Mouse (Mus musculus) liver, adult (tissue): ENCODE results near the gene Padi1.

Source experiments
- GATA4 ChIP-seq: IDR thresholded peaks from 2 replicates; pipeline ENCODE4 v1.6.1; 2014; ENCODE audit warnings: mild to moderate bottlenecking, low read length; ENCODE audit not compliant: insufficient replicate concordance

The Padi1 gene

DNA sequence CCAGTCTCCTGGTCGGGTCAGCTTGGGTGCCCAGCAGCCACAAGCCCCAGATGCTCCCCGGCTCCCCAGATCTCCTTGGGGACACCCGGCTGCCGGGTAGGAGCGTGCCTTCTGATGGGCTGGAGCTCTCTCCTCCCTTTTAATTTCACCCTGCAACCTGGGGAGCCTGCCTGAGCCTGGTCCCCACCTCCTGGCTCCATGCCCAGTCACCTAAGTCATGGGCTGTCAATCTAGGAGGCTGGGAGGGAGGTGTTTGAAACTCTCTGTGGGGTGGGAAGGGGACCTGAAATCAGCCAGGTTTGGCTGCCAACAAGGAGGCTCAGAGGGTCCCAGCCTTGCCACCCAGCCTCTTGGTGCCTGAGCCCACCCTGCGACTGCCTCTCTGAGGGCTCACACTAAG, at the start of gene Padi1:
Gene Padi1 (minus strand): TSS at position 113 of the 400 bp plus-strand sequence.
- TF ChIP-seq GATA4: no peak

GRCm38 (mm10) chr4:140892163-140892530, 46.6 kb upstream of the Padi1 start:
- TF ChIP-seq GATA4: no peak

- no peak for TF ChIP-seq GATA4
Observed at GRCm38 (mm10) chr4:140891525-140892162, 46.1 kb upstream of the Padi1 start.

DNA sequence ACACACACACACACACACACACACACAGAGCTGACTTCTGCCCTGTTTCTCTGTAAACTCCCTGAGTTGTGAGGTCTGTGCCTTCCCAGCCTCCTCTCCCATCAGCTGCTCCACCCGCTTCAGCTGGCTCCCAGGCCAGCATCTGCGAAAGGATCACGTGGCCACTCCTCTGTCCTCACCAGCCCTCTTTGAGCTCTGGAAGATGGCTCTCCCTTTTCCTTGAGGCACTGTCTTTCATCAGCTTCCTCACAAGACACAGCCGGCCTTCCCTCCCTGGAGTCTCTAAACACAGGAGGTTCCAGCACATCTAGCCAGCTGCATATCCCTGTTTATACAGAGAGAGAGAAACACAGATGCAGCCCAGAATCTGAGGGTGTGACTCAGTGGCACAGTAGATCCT, 38.3 kb upstream of the Padi1 start:
- TF ChIP-seq GATA4: no peak

GRCm38 (mm10) chr4:140882981-140883380, 37.4 kb upstream of the Padi1 start:
- TF ChIP-seq GATA4: no peak

DNA sequence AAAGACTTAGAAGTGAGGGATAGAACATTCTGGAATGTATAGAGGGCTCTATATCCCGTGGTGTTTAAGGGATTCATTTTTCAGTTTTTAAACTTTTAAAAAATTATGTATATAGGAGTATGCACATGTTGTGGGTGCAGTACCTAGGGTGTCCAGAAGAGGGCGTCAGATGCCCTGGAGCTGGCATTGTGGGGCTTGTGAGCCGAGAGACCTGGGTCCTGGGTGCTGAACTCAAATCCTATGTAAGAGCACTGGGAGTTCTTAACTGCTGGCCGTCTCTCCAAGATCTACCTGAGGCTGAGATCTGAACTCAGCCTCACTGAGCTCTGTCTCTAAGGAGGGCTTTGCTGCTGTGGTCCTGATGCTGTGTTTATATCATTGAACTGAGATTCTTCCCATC, 36.8 kb upstream of the Padi1 start:
- TF ChIP-seq GATA4: no peak

DNA sequence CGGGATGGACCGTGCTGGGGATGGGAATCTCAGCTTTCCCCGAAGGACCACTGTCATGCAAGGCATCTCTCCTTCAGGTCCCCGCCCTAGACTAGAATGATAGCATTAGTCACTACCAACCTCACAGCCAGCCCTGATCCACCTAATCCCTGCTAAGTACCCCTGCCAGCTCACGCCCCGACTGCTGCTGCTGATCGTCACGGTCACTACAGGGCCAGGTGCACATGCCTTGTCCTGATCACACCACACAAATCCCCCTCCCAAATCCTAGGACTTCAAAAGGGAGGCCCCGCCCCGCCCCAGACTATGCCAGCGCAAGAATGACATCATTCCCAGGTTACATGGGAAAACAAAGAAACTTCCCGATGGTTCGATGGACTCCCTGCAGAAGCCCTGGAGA, 36.2 kb upstream of the Padi1 start:
- TF ChIP-seq GATA4: no peak

DNA sequence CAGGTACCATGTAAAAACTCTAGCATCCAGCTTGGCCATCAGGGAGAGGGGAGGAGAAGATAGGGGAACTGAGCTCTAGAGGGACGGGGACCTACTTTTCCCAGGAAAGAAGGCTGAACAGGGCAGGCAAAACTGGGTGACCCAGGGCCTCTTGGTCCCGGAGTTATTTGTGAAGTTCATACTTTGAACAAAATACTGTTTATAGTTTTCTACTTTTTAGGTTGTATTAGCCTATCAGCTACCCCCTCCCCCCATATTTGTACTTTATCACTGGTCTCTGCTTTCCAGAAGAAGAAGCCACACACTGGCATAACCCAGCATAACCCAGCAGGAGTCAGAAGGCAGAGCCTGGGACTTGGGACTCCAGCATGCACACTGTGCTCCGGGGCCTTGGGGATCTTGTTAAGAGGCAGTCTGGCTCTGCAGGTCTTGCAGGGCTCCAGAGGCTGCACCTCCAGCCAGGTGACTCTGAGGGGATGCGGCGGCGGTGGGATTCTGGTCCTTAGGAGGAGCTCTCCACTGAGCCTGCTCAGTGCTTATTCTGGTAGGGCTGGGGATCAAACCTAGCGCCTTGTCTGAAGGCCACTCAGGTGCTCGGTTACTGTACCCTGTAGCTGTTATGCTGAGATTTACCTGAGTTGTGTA, 35.6 kb upstream of the Padi1 start:
- no peak for TF ChIP-seq GATA4

DNA sequence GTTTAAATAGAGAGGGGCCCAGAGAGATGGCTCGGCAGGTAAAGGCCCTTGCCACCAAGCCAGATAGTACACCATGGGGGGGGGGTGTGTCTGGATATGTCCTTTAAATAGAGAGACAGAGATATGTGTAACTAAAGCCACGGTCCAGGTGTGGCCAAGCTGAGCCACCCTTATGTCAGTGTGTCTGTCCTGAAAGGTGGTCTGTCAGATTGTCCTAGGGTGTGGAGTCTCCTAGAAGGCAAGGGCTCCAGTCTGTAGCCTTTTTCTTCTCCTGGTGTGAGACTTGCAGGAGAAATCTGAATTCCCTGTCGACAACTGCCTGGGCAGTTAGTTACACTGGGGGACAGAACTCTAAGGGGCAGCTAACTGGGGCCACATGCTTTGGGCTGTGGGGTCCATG, 34.6 kb upstream of the Padi1 start:
- TF ChIP-seq GATA4: no peak

GRCm38 (mm10) chr4:140879739-140880138, 34.2 kb upstream of the Padi1 start:
- TF ChIP-seq GATA4: no peak

GRCm38 (mm10) chr4:140879116-140879515, 33.5 kb upstream of the Padi1 start:
- no peak for TF ChIP-seq GATA4

GRCm38 (mm10) chr4:140878655-140879054, 33.1 kb upstream of the Padi1 start:
- no peak for TF ChIP-seq GATA4

DNA sequence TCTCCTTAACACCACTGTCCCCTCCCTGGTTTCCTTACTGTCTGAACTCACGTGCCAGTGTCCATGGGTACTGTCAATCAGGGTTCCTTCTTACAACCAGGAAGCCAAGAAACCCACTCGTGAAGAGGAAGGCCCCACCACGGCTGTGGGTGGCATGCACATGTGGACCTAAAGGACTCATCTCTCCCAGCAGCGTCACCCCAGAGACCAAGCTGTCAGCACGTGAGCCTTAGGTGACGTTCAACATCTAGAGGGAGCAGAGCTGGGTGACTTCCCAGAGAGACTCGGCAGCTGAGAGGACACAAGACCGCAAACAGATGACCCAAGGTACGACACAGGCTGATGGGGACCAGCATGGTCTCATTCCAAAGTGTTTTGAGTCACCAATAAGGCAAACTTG, 31.9 kb upstream of the Padi1 start:
- TF ChIP-seq GATA4: no peak

DNA sequence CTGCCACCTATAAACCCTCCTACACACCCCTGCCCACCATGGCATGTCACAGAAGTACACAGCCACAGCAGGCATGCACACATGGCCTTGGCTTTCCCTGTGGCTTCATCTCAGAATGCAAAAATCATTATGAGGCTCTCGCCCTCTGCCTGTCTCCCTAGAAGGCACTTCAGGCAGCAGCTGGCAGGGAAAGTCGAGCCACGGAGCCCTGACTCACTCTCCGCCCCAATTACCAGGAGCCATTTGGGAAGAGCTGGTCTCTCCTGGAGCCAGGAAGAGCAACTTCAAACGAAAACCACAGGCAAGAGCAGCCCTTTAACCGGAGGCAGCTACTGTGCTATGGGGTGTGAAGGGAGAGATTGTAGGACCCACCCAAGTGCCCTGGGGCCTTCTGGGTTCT, 31.1 kb upstream of the Padi1 start:
- no peak for TF ChIP-seq GATA4

DNA sequence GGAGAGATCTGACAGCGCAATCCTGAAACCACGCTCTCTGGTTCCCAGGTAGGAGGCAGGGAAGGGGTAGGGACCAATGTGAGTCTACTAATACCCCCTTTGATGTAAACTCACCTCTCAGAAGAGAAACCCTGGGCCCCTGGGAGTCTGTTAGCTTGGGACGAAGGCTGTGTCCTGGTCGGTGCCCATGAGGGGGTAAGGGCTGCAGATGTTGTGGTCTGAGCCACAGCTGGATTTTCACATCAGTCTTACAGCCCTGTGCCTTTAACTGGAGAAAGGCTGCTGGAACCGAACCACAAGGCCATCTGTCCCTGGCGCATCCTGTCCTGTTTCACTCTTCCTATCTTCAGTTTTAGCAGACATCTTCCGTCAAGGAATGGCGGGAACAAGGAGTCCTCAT, 30.6 kb upstream of the Padi1 start:
- no peak for TF ChIP-seq GATA4

- no peak for TF ChIP-seq GATA4
Observed at GRCm38 (mm10) chr4:140873011-140873410, 27.4 kb upstream of the Padi1 start.

- TF ChIP-seq GATA4: no peak
Observed at GRCm38 (mm10) chr4:140872686-140872992, 27.1 kb upstream of the Padi1 start.
